In the genomic region with DNA sequence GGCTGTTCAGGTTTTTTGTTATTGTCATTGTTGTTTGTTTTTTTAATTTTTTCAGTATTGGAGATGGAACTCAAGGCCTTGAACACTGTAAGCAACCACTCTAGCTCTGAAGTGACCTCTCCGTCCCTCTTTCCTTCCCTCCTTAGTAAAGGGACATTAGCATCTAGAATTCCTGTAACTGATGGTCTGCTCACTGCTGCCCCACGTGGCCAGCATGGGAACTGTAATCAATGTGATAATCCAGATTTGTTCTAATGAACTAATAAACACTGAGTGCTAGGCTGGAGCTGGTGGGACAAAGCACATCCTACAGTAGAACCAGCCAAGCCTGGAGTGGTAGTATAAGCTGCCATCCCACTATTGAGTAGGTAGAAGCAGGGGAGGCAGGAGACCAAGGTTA, we compare ENCODE assay signal across 9 mouse cellular contexts. TPM values are rescaled to one million over a fixed set of nuclear protein-coding genes. Genes with fewer than 3 reads are reported as not detected.
DNase-seq lines count a peak whose midpoint lies in the region; ATAC-seq and TF ChIP-seq lines count a peak whose summit lies in the region.
"Had no signal": no experiment of that assay in that cellular context is flagged by ENCODE, and none has a peak within 500 bp of the region (broad histone marks: within the 10 kb centered on the region; RNA-seq: fewer than 3 reads in every experiment).

No protein-coding gene starts in this region.

- no peaks in the 10 kb centered on the region for H3K9me3 ChIP-seq in hindbrain, embryonic 10.5 days
- no peaks in the 10 kb centered on the region for H3K9me3 ChIP-seq in hindbrain, embryonic 13.5 days
- no peaks in the 10 kb centered on the region for H3K9me3 ChIP-seq in neural tube, embryonic 11.5 days (ENCODE audit: control insufficient read depth, low read length)
- H3K9me3 ChIP-seq: heart, embryonic 15.5 days had no signal

- peaks cover 14% of the 10 kb centered on the region for H3K4me1 ChIP-seq in hindbrain, embryonic 10.5 days (replicated peaks)
- H3K4me1 ChIP-seq in hindbrain, embryonic 13.5 days (replicated peaks), result peaks cover 4% of the 10 kb centered on the region
- peaks cover 12% of the 10 kb centered on the region; the same call in 1 of the 2 replicates for H3K4me1 ChIP-seq in spleen, adult 2 months (ENCODE audit: control insufficient read depth, insufficient read depth, insufficient read length)
- no peaks in the 10 kb centered on the region for H3K4me1 ChIP-seq in cortical plate, adult 2 months (ENCODE audit: control insufficient read depth, insufficient read depth, low read length)
- peaks cover 5% of the 10 kb centered on the region; the same call in 1 of the 2 replicates for H3K4me1 ChIP-seq in neural tube, embryonic 11.5 days (ENCODE audit: control insufficient read depth, insufficient read depth, low read length)
- H3K4me1 ChIP-seq: heart, embryonic 15.5 days had no signal

- intact Hi-C loops in left cerebral cortex, postnatal 10 days (cut with DNase I), result no loop called here
- intact Hi-C loops in heart, postnatal 25 days (cut with DNase I), result no loop called here

- H3K36me3 ChIP-seq in hindbrain, embryonic 10.5 days, result no peaks in the 10 kb centered on the region
- no peaks in the 10 kb centered on the region for H3K36me3 ChIP-seq in hindbrain, embryonic 13.5 days
- no peaks in the 10 kb centered on the region for H3K36me3 ChIP-seq in spleen, adult 2 months (ENCODE audit: control insufficient read depth, insufficient read depth, low read length)
- no peaks in the 10 kb centered on the region for H3K36me3 ChIP-seq in neural tube, embryonic 11.5 days (ENCODE audit: control insufficient read depth, insufficient read depth, low read length)
- H3K36me3 ChIP-seq: heart, embryonic 15.5 days had no signal

- H3K4me3 ChIP-seq in hindbrain, embryonic 10.5 days, result no peak overlapping the region
- H3K4me3 ChIP-seq in hindbrain, embryonic 13.5 days, result no peak overlapping the region
- H3K4me3 ChIP-seq in spleen, adult 2 months (ENCODE audit: extremely low read depth, insufficient read depth, insufficient read length), result no peak overlapping the region
- no peak overlapping the region for H3K4me3 ChIP-seq in cortical plate, adult 2 months (ENCODE audit: insufficient read depth, low read length)
- no peak overlapping the region for H3K4me3 ChIP-seq in neural tube, embryonic 11.5 days (ENCODE audit: low read depth, low read length)
- H3K4me3 ChIP-seq: heart, embryonic 15.5 days had no signal

- ATAC-seq in hindbrain, embryonic 13.5 days (ENCODE audit: low FRiP score), result no peak
- no peak for ATAC-seq in neural tube, embryonic 11.5 days (ENCODE audit: insufficient read depth, low FRiP score, low TSS enrichment)

- WGBS in hindbrain, embryonic 10.5 days, result 35% methylated on average over 2 of the region's 2 CpGs
- WGBS in hindbrain, embryonic 13.5 days, result 25% methylated on average over 2 of the region's 2 CpGs
- WGBS in spleen, adult 2 months, result 35% methylated on average over 2 of the region's 2 CpGs
- WGBS in neural tube, embryonic 11.5 days, result 26% methylated on average over 2 of the region's 2 CpGs

- peak; percentile 46 for DNase-seq in hindbrain, embryonic 10.5 days (ENCODE audit: low spot score)
- no peak for DNase-seq in spleen, adult 2 months (ENCODE audit: low read depth in 1 of 2, low spot score in 2 of 2)
- no peak for DNase-seq in spleen, postnatal 14 days (ENCODE audit: low spot score in 2 of 2)
- DNase-seq in neural tube, embryonic 11.5 days (ENCODE audit: low spot score), result peak; percentile 55
- no peak for DNase-seq in left cerebral cortex, postnatal 10 days (ENCODE audit: extremely low spot score in 1 of 2, low spot score in 2 of 2)
- DNase-seq in heart, postnatal 25 days (ENCODE audit: low spot score), result no peak

- TF ChIP-seq CTCF in spleen, adult 2 months (IDR thresholded peaks at IDR 0.05; ENCODE audit: extremely low read depth, insufficient read depth, insufficient read length, insufficient replicate concordance), result peak; percentile 52; the same call in 1 of the 2 replicates
- peak; percentile 83 for TF ChIP-seq CTCF in cortical plate, adult 2 months (IDR thresholded peaks at IDR 0.05; ENCODE audit: extremely low read depth, insufficient read depth, low read length)

- H3K27me3 ChIP-seq in hindbrain, embryonic 10.5 days (ENCODE audit: insufficient read depth, poor library complexity, severe bottlenecking), result peaks cover 31% of the 10 kb centered on the region
- peaks cover 12% of the 10 kb centered on the region for H3K27me3 ChIP-seq in hindbrain, embryonic 13.5 days
- H3K27me3 ChIP-seq in spleen, adult 2 months (ENCODE audit: control insufficient read depth, insufficient read depth, low read length), result no peaks in the 10 kb centered on the region
- no peaks in the 10 kb centered on the region for H3K27me3 ChIP-seq in neural tube, embryonic 11.5 days (ENCODE audit: control insufficient read depth, insufficient read depth, low read length)
- H3K27me3 ChIP-seq: heart, embryonic 15.5 days had no signal

- no peak overlapping the region for H3K27ac ChIP-seq in hindbrain, embryonic 10.5 days
- no peak overlapping the region for H3K27ac ChIP-seq in hindbrain, embryonic 13.5 days
- H3K27ac ChIP-seq in spleen, adult 2 months (ENCODE audit: insufficient read depth, low read length), result no peak overlapping the region
- no peak overlapping the region for H3K27ac ChIP-seq in cortical plate, adult 2 months (ENCODE audit: insufficient read depth, low read length)
- no peak overlapping the region for H3K27ac ChIP-seq in neural tube, embryonic 11.5 days (ENCODE audit: low read depth, low read length)
- H3K27ac ChIP-seq: heart, embryonic 15.5 days had no signal

- no peak overlapping the region for H3K9ac ChIP-seq in hindbrain, embryonic 13.5 days
- no peak overlapping the region for H3K9ac ChIP-seq in neural tube, embryonic 11.5 days (ENCODE audit: low read length)
- H3K9ac ChIP-seq: heart, embryonic 15.5 days had no signal

- H3K4me2 ChIP-seq in hindbrain, embryonic 13.5 days, result no peak overlapping the region
- H3K4me2 ChIP-seq in neural tube, embryonic 11.5 days (ENCODE audit: low read depth), result no peak overlapping the region
- H3K4me2 ChIP-seq: heart, embryonic 15.5 days had no signal

- TF ChIP-seq POLR2A in spleen, adult 2 months (IDR thresholded peaks at IDR 0.05; ENCODE audit: low read depth, low read length), result no peak
- no peak for TF ChIP-seq POLR2A in cortical plate, adult 2 months (IDR thresholded peaks at IDR 0.05; ENCODE audit: extremely low read depth, insufficient read depth, low read length)

RNA-seq across cellular contexts. Expression of a gene that starts 3.0 kb away (rescaled TPM):
- polyA plus RNA-seq in hindbrain, embryonic 10.5 days (2016; fragmentation: Nextera tagmentation; extraction: Ambion mirVana), result 20.9 and 23.7 TPM in 2 replicates
- 0.82 and 0.98 TPM in 2 replicates for polyA plus RNA-seq in hindbrain, embryonic 13.5 days (2015; fragmentation: Nextera tagmentation; extraction: Ambion mirVana)
- polyA plus RNA-seq in spleen, adult 2 months (2012; rRNA removed), result 309 and 340 TPM in 2 replicates
- 0.71 and 0.76 TPM in 2 replicates for polyA plus RNA-seq in cortical plate, adult 2 months (2012; rRNA removed)
- 14.9 and 16.8 TPM in 2 replicates for polyA plus RNA-seq in neural tube, embryonic 11.5 days (2014; fragmentation: Nextera tagmentation; extraction: Ambion mirVana)
- total RNA-seq in left cerebral cortex, postnatal 10 days (2021), result under 1 TPM; 0.61 to 0.75 TPM
- 1 to 10 TPM; 1.6 to 3.5 TPM for total RNA-seq in heart, postnatal 25 days (2021)

RNA-seq across cellular contexts. Expression of a gene that starts 18.2 kb away (rescaled TPM):
- 55.6 and 68.3 TPM in 2 replicates for polyA plus RNA-seq in hindbrain, embryonic 10.5 days (2016; fragmentation: Nextera tagmentation; extraction: Ambion mirVana)
- 81.3 and 88.2 TPM in 2 replicates for polyA plus RNA-seq in hindbrain, embryonic 13.5 days (2015; fragmentation: Nextera tagmentation; extraction: Ambion mirVana)
- 23.6 and 38.6 TPM in 2 replicates for polyA plus RNA-seq in spleen, adult 2 months (2012; rRNA removed)
- polyA plus RNA-seq in cortical plate, adult 2 months (2012; rRNA removed), result 89.9 and 97.3 TPM in 2 replicates
- 59.6 and 59.7 TPM in 2 replicates for polyA plus RNA-seq in neural tube, embryonic 11.5 days (2014; fragmentation: Nextera tagmentation; extraction: Ambion mirVana)
- total RNA-seq in left cerebral cortex, postnatal 10 days (2021), result 10 to 100 TPM; 40.9 to 42.3 TPM
- 10 to 100 TPM; 50.3 to 52.6 TPM for total RNA-seq in heart, postnatal 25 days (2021)

RNA-seq across cellular contexts. Expression of a gene that starts 21.5 kb away (rescaled TPM):
- polyA plus RNA-seq in hindbrain, embryonic 10.5 days (2016; fragmentation: Nextera tagmentation; extraction: Ambion mirVana), result 250 and 261 TPM in 2 replicates
- polyA plus RNA-seq in hindbrain, embryonic 13.5 days (2015; fragmentation: Nextera tagmentation; extraction: Ambion mirVana), result 179 and 185 TPM in 2 replicates
- polyA plus RNA-seq in spleen, adult 2 months (2012; rRNA removed), result 70.2 and 89.3 TPM in 2 replicates
- polyA plus RNA-seq in cortical plate, adult 2 months (2012; rRNA removed), result 122 and 131 TPM in 2 replicates
- 217 and 221 TPM in 2 replicates for polyA plus RNA-seq in neural tube, embryonic 11.5 days (2014; fragmentation: Nextera tagmentation; extraction: Ambion mirVana)
- 10 to 100 TPM; 63.0 to 63.7 TPM for total RNA-seq in left cerebral cortex, postnatal 10 days (2021)
- 10 to 100 TPM; 36.8 to 39.8 TPM for total RNA-seq in heart, postnatal 25 days (2021)

RNA-seq across cellular contexts. Expression of a gene that starts 39.5 kb away (rescaled TPM):
- 2.4 TPM in 2 replicates for polyA plus RNA-seq in hindbrain, embryonic 10.5 days (2016; fragmentation: Nextera tagmentation; extraction: Ambion mirVana)
- 1.4 and 4.5 TPM in 2 replicates for polyA plus RNA-seq in hindbrain, embryonic 13.5 days (2015; fragmentation: Nextera tagmentation; extraction: Ambion mirVana)
- 7.2 and 8.0 TPM in 2 replicates for polyA plus RNA-seq in spleen, adult 2 months (2012; rRNA removed)
- polyA plus RNA-seq in cortical plate, adult 2 months (2012; rRNA removed), result 1.2 and 2.2 TPM in 2 replicates
- polyA plus RNA-seq in neural tube, embryonic 11.5 days (2014; fragmentation: Nextera tagmentation; extraction: Ambion mirVana), result 1.0 and 2.6 TPM in 2 replicates
- total RNA-seq in left cerebral cortex, postnatal 10 days (2021), result under 1 TPM; 0.20 to 0.39 TPM
- 10 to 100 TPM in 1 of 2 experiments, 1 to 10 TPM in 1; 7.6 to 10.4 TPM for total RNA-seq in heart, postnatal 25 days (2021)

RNA-seq across cellular contexts. Expression of a gene that starts 49.4 kb away (rescaled TPM):
- polyA plus RNA-seq in hindbrain, embryonic 10.5 days (2016; fragmentation: Nextera tagmentation; extraction: Ambion mirVana), result 0.11 TPM in 1 of 2 replicates, not detected in the other
- 0.17 TPM in 1 of 2 replicates, not detected in the other for polyA plus RNA-seq in hindbrain, embryonic 13.5 days (2015; fragmentation: Nextera tagmentation; extraction: Ambion mirVana)
- polyA plus RNA-seq in spleen, adult 2 months (2012; rRNA removed), result not detected in 2 replicates
- polyA plus RNA-seq in cortical plate, adult 2 months (2012; rRNA removed), result 0.04 and 0.08 TPM in 2 replicates
- polyA plus RNA-seq in neural tube, embryonic 11.5 days (2014; fragmentation: Nextera tagmentation; extraction: Ambion mirVana), result 0.15 and 0.24 TPM in 2 replicates
- under 1 TPM; 0.21 to 0.39 TPM for total RNA-seq in left cerebral cortex, postnatal 10 days (2021)
- under 1 TPM; 0.16 to 0.31 TPM for total RNA-seq in heart, postnatal 25 days (2021)

Comparison
In these comparisons a context has a peak if more than half of its experiments do, and no peak if none do; other contexts are left out.
1. DNase-seq: peak in hindbrain, embryonic 10.5 days (single experiment) and neural tube, embryonic 11.5 days (single experiment); none in spleen, adult 2 months (0 of 2), spleen, postnatal 14 days (0 of 2), left cerebral cortex, postnatal 10 days (0 of 2) and heart, postnatal 25 days (single experiment).
2. RNA of a gene that starts 3.0 kb away (polyA plus RNA-seq): 309 to 340 TPM in spleen, adult 2 months; 20.9 to 23.7 TPM in hindbrain, embryonic 10.5 days, 14.9 to 16.8 TPM in neural tube, embryonic 11.5 days, 0.82 to 0.98 TPM in hindbrain, embryonic 13.5 days and 0.71 to 0.76 TPM in cortical plate, adult 2 months; every median in the first group is over 10 times any median in the second.